Mouse (Mus musculus): Measurements from ENCODE around the gene RPS10-NUDT3.

Gene RPS10-NUDT3

GRCm38 (mm10) chr17:27575116-27575776 is 59.8 kb downstream of the RPS10-NUDT3 start:
- DNase-seq (ENCODE audit: extremely low spot score, low spot score): no peak

- no peak for DNase-seq (ENCODE audit: extremely low spot score, low spot score)
Measured at GRCm38 (mm10) chr17:27574470-27575115, 60.4 kb downstream of the RPS10-NUDT3 start.

- no peak for DNase-seq (ENCODE audit: extremely low spot score, low spot score)
Measured at GRCm38 (mm10) chr17:27573772-27574320, 61.2 kb downstream of the RPS10-NUDT3 start.

DNA sequence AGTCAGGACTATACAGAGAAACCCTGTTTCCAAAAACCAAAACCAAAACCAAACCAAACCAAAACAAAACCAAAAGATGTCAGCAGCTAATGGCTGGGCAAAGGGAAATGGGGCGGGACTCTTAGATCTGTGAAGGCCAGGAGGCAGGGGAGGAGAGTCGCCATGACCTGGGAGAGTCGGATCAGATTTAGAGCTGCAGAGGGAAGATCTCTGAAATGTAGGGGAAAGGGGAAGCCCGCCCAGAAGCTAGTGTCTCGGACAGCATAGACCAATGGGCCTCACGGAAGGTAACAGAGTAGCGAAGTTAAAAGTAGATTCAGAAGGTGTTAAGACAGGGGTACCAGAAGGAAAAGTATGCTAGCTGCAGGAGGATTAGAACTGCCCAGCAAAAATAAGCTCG is 63.7 kb downstream of the RPS10-NUDT3 start:
- no peak for DNase-seq (ENCODE audit: extremely low spot score, low spot score)

DNA sequence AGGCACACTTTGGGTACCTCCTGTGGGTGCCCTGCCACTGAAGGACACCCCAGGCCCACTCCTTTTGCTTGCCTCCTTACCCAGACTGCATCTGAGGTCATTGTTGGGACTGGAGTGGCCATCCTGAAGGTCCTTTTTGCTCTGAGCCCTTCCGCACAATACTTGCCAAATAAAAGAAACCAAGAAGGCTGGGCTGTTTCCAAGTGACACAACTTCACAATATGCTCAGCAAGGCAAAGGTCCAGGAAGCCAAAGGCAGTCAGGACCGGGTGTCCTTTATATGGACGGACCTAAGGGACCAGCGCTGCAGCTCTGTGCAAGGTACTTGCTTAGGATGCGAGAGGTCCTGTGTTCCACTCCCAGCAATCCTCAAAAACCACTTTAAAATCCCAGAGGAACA is 66.8 kb downstream of the RPS10-NUDT3 start:
- DNase-seq (ENCODE audit: extremely low spot score, low spot score): no peak

DNA sequence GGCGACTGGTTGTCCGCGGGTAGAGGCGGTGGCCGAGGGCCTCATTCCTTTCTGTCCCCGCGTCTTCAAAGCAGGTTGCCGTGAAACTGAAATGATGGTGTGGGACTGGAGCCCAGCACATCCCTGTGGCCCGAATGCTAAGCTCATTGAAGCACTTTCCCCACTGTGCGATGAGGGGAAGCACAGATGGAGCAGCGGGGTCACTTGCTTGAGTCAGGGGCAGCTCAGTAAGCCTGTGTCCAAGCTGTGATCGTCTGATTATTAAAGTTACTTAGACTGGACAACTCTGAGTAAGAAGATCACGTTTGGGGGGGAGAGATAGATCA is 69.1 kb downstream of the RPS10-NUDT3 start:
- no peak for DNase-seq (ENCODE audit: extremely low spot score, low spot score)

GRCm38 (mm10) chr17:27565163-27565941 is 69.7 kb downstream of the RPS10-NUDT3 start, which contains the start of gene AI413582:
AI413582 (minus strand) TSS chr17:27565756.
- DNase-seq (ENCODE audit: extremely low spot score, low spot score): peak; percentile 98

- DNase-seq (ENCODE audit: extremely low spot score, low spot score): peak; percentile 63
Measured at GRCm38 (mm10) chr17:27564391-27565162, 70.4 kb downstream of the RPS10-NUDT3 start.

DNA sequence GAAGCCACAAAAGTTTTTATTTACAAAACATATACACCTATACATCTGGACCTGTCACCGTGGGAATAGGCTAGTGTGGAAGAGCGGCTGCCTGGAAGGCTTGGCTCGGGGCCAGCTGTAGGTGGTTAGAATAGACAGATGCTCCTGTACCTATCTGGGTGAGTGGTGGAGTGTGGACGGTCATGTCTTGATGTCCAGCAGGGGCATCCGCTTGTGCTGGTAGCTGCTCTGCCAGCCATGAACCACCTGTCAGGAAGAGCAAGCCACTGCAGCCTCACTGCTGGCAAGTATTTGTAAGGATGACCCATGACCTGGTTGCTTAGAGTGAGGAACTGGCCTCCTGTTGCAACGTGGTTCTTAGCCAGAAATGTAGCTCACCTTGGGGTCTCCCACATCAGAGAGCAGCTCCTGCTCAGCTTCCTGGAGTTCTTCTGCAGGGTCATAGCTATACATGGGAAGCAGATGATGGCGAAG is 71.2 kb downstream of the RPS10-NUDT3 start:
- no peak for DNase-seq (ENCODE audit: extremely low spot score, low spot score)

- no peak for DNase-seq (ENCODE audit: extremely low spot score, low spot score)
Measured at GRCm38 (mm10) chr17:27561809-27562526, 73.1 kb downstream of the RPS10-NUDT3 start.

GRCm38 (mm10) chr17:27560926-27561480 is 74.0 kb downstream of the RPS10-NUDT3 start:
- DNase-seq (ENCODE audit: extremely low spot score, low spot score): no peak

- no peak for DNase-seq (ENCODE audit: extremely low spot score, low spot score)
Measured at GRCm38 (mm10) chr17:27559596-27559995, 75.4 kb downstream of the RPS10-NUDT3 start.

GRCm38 (mm10) chr17:27558845-27559244 is 76.2 kb downstream of the RPS10-NUDT3 start:
- no peak for DNase-seq (ENCODE audit: extremely low spot score, low spot score)

DNA sequence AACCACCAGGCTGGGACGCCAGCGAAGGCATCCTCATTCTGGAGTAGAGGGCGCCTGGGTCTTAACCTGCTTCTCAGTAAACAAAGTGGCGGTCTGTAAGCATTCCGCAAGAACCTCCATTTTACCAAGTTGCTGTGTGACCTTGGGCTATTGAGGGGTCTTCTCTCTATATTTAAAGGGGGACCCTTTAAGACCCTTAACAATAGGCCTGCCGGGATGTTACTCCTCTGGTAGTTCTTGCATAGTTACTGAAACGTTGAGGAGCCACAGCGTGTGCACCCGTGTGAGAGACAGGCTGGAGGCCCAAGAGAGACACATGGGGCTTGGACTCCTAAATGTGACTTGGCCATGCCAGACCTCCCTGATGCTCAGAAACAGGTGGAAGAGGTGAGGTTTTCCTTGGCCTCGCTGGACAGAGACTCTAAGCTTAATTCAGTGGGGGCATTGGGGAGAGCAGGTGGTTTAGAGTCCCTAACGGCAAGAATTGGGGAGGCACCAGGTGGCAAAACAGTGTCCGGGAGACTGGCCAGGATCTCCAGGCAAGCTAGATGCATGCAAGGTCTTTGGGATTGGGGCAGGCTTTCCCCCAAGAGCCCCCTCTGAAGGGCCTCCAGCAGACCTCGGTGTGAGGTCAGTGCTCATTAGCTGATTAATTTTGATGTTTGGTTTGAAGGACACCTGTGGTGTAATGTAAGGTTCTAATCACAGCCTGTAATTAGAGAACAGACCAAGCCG is 76.9 kb downstream of the RPS10-NUDT3 start:
- DNase-seq (ENCODE audit: extremely low spot score, low spot score): peak; percentile 42

DNA sequence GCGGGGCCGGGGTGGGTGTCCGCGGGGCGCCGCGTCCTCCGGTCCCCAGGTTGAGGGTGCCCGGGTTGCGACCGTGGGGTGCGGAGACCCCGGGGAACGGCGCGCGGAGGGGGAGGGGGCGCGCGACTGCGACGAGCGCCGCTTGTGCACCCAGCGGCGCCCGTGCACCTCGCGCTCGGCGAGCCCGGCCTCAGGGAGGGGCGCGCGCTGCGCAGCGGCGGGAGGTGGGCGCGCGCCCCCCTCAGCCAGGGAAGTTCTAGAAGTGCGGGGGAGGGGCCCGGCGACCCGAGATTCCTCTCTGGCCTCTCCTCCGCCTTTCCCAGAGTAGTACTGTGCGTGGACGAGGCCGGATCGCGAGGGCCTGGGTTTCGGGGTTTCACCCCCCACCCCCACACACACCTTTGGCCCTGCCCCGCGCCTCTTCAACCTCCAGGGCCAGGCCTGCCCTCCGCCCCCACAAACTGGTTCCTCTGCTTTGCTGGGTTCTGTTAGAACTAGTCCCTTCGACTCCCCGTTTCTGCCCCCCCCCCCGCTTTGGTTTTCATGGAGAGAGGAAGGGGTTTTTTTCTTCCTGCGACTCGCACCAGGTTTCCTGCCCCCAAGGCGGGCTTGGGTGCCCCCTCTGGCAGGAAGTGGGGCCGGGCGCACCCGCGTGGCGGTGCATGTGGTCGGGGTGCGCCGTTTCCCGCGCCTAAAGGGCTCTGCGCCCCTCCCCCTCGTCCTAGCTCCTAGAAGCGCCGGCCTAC is 77.7 kb downstream of the RPS10-NUDT3 start:
- DNase-seq (ENCODE audit: extremely low spot score, low spot score): peak; percentile 76

DNA sequence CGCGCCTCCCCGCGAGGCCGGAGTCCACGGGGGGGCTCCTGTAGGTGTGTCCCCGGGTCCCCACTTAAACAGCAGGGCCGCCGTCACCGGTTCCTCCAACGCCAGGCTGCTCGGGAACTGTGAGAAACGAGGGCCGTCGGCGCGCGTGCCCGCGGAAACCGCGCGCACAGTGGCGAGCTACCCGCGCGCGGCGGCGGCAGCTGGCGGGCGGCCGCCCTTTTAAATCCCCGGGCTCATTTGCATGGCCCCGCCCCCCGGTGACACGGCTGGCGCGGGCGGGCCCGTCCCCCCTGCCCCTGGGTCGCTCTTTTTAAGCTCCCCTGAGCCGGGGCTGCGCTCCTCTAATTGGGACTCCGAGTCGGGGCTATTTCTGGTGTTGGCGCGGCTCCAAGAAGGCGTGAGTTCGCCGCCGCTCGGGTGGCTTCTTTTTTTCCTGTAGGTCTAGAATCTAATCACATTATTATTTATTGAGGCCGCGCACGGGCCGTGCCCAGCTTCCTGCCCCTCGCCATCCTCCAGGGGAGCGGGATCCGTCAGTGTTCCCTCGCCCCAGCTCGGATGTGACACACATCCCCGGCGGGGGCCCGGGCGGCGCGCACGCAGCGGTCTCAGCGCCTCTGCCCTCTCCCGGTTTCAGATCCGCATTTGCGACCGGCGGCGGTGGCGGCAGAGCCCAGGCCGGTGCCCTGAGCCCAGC is 78.6 kb downstream of the RPS10-NUDT3 start, which contains the start of gene Hmga1:
Gene Hmga1, plus strand, starts transcription at position 183 of the 697 bp plus-strand sequence.
- DNase-seq (ENCODE audit: extremely low spot score, low spot score): peak; percentile 94

DNA sequence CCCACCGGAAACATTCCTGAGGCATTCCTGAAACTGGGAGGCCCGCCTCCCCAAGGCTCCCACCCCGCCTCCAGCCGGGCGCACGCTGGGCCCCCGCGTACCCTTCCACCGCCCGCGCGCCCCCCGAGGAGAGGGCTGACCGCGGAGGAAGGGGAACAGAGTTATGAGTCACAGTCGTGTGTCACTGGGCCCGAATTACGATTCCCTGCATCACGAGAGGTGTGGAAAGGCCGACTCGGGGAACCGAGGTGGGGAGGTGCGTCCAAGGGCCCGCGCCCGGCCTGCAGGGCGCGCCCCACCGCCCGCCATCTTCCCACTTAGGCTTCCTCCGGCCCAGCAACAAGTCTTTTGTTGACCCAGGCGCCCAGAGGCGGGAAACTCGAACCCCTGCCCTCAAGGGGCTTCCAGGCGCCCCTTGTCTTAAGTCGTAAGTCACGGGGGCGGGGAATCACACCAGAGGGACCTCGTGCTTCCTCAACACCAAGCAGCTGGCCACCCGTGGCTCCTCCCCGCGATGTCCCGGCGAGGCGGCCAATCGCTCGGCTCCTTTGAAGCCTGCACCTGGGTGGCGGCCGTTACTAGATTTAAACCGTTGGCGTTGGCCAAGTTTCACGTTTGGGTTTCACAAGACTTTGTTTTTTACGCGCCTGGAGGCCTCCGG is 79.4 kb downstream of the RPS10-NUDT3 start:
- DNase-seq (ENCODE audit: extremely low spot score, low spot score): peak; percentile 90

All from neural tube, embryonic 10.5 days (tissue).